In the genomic region with DNA sequence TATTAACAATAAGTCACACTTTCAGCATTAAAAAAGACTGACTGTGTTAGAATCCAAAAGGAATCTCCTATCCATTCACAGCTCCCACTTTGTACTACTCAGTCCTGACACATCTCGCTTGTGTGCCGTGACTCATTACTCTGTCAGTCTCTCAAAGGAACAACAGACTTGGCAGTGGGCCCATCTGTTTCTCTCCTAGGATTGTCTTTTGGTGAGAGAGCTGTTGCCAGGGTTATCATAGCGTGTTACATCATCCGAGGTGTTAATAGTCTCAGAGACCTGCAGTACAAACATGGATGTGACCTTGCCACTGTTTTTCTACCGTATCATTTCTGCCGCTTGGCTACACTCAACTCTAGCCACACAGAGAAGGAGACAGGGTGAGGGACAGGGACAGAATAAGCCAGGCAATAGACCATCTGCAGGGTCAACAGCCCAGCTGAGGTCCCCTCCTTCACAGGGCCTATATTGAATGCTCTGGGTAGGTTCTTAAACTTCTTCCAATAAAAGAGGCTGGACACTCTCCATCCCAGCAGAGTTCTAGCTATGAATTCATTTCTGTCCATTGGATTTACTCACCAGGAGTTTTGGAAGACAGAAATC, we compare ENCODE assay signal across 9 mouse cellular contexts.
DNase-seq lines count a peak whose midpoint lies in the region; ATAC-seq and TF ChIP-seq lines count a peak whose summit lies in the region.
"Had no signal": no experiment of that assay in that cellular context is flagged by ENCODE, and none has a peak within 500 bp of the region (broad histone marks: within the 10 kb centered on the region; RNA-seq: fewer than 3 reads in every experiment).

No protein-coding gene starts in this region.

- TF ChIP-seq CTCF in C2C12 (IDR thresholded peaks at IDR 0.05; ENCODE audit: control insufficient read depth, insufficient read depth, insufficient read length), result no peak
- TF ChIP-seq CTCF in intestine, postnatal 0 days (IDR thresholded peaks at IDR 0.05; ENCODE audit: low read depth), result peak; percentile 6; the same call in 1 of the 2 replicates

- H3ac ChIP-seq in C2C12 (ENCODE audit: control insufficient read depth, insufficient read length, low read depth), result no peak overlapping the region

- no peaks in the 10 kb centered on the region for H3K79me3 ChIP-seq in C2C12 (ENCODE audit: low read depth)

- no peak overlapping the region for H3K4me2 ChIP-seq in kidney, embryonic 15.5 days
- no peak overlapping the region for H3K4me2 ChIP-seq in intestine, postnatal 0 days (replicated peaks; ENCODE audit: low read depth)

- no peaks in the 10 kb centered on the region for H3K79me2 ChIP-seq in C2C12 (ENCODE audit: control insufficient read depth, insufficient read depth)

- 40% methylated on average over 6 of the region's 6 CpGs for WGBS in kidney, embryonic 15.5 days
- WGBS in intestine, postnatal 0 days, result 36% methylated on average over 6 of the region's 6 CpGs

- H3K4me3 ChIP-seq in kidney, embryonic 15.5 days (replicated peaks), result no peak overlapping the region
- no peak overlapping the region for H3K4me3 ChIP-seq in C2C12 (ENCODE audit: insufficient read depth, poor library complexity, severe bottlenecking)
- H3K4me3 ChIP-seq in intestine, postnatal 0 days (ENCODE audit: low read depth, low read length), result no peak overlapping the region

- DNase-seq in kidney, adult 9 months, result no peak
- DNase-seq in adrenal gland, postnatal 14 days, result peak; percentile 77
- DNase-seq in right cerebral cortex, postnatal 25 days, result peak; percentile 9
- DNase-seq in thymus, postnatal 10 days (ENCODE audit: low spot score in 2 of 2), result no peak
- DNase-seq in urinary bladder, postnatal 36 days (ENCODE audit: low spot score in 2 of 2), result no peak

- no peaks in the 10 kb centered on the region for H3K9me3 ChIP-seq in kidney, embryonic 15.5 days (replicated peaks)
- no peaks in the 10 kb centered on the region for H3K9me3 ChIP-seq in intestine, postnatal 0 days (ENCODE audit: control insufficient read depth)

- H3K36me3 ChIP-seq in kidney, embryonic 15.5 days, result no peaks in the 10 kb centered on the region
- H3K36me3 ChIP-seq in C2C12 (ENCODE audit: control insufficient read depth, insufficient read depth), result no peaks in the 10 kb centered on the region
- no peaks in the 10 kb centered on the region for H3K36me3 ChIP-seq in intestine, postnatal 0 days (ENCODE audit: control insufficient read depth, insufficient read depth)

- no peak overlapping the region for H3K27ac ChIP-seq in kidney, embryonic 15.5 days
- no peak overlapping the region for H3K27ac ChIP-seq in intestine, postnatal 0 days (ENCODE audit: low read depth, low read length)
- H3K27ac ChIP-seq: macrophage had no signal

- H3K4me1 ChIP-seq in kidney, embryonic 15.5 days, result no peaks in the 10 kb centered on the region
- no peaks in the 10 kb centered on the region for H3K4me1 ChIP-seq in intestine, postnatal 0 days (replicated peaks; ENCODE audit: control insufficient read depth, insufficient read depth, low read length)

- H3K27me3 ChIP-seq in kidney, embryonic 15.5 days, result no peaks in the 10 kb centered on the region
- no peaks in the 10 kb centered on the region for H3K27me3 ChIP-seq in C2C12 (ENCODE audit: control insufficient read depth, insufficient read depth, insufficient read length)
- no peaks in the 10 kb centered on the region for H3K27me3 ChIP-seq in intestine, postnatal 0 days (replicated peaks; ENCODE audit: control insufficient read depth, insufficient read depth, low read length)

- ATAC-seq in kidney, embryonic 15.5 days (replicated peaks; ENCODE audit: low FRiP score), result 0 out of 2 replicates have a peak, but pooled peaks have one; percentile 23
- ATAC-seq in intestine, postnatal 0 days, result peak; percentile 76

- no peak overlapping the region for H3K9ac ChIP-seq in kidney, embryonic 15.5 days
- no peak overlapping the region for H3K9ac ChIP-seq in intestine, postnatal 0 days (ENCODE audit: low read depth, low read length)

TF ChIP-seq in C2C12, 6 proteins besides CTCF, POLR2A, EP300 and RAD21:
- no peak for TF ChIP-seq MYOG (IDR thresholded peaks at IDR 0.05; ENCODE audit: control insufficient read depth, extremely low read depth, insufficient read length)
- TF ChIP-seq FOSL1 (IDR thresholded peaks at IDR 0.05; ENCODE audit: insufficient read depth, low read length, poor library complexity, severe bottlenecking), result peak; percentile 80
- peak; percentile 20 for TF ChIP-seq MYOD1 (IDR thresholded peaks at IDR 0.05; ENCODE audit: control insufficient read depth, insufficient read length, low read depth)
- TF ChIP-seq CEBPB (IDR thresholded peaks at IDR 0.05; ENCODE audit: low read depth), result peak; percentile 70

Comparison
In these comparisons a context has a peak if more than half of its experiments do, and no peak if none do; other contexts are left out.
1. DNase-seq: peak in adrenal gland, postnatal 14 days (single experiment) and right cerebral cortex, postnatal 25 days (single experiment); none in kidney, adult 9 months (single experiment), thymus, postnatal 10 days (0 of 2) and urinary bladder, postnatal 36 days (0 of 2).